Mouse (Mus musculus) bone marrow macrophage, adult 2 months (primary cell): ENCODE data around the gene Gpr137. TPM values are rescaled to one million over a fixed set of nuclear protein-coding genes. Genes with fewer than 3 reads are reported as not detected.
A peak's percentile ranks its signal among the peaks of the same experiment; 100 is the strongest.
"Not testable (repeated sequence)": the region's sequence is repeated elsewhere in the genome, so short reads cannot be mapped to it uniquely, and the experiment has no call there.

Experiments
- H3K27ac ChIP-seq: 2 replicates; pipeline ENCODE4 v1.5.1; 2012; ENCODE audit warnings: low read depth, low read length; ENCODE audit not compliant: insufficient read depth
- H3K4me1 ChIP-seq: 2 replicates; pipeline ENCODE4 v1.6.1; 2012; ENCODE audit warnings: low read length; ENCODE audit not compliant: control insufficient read depth, insufficient read depth
- H3K4me3 ChIP-seq: 2 replicates; pipeline ENCODE4 v1.5.1; 2012; ENCODE audit warnings: mild to moderate bottlenecking, low read length, moderate library complexity; ENCODE audit not compliant: insufficient read depth
- CTCF ChIP-seq: IDR thresholded peaks from 2 replicates; pipeline ENCODE4 v1.5.1; 2012; ENCODE audit warnings: low read depth, mild to moderate bottlenecking, low read length, moderate library complexity
- POLR2A ChIP-seq: IDR thresholded peaks from 2 replicates; pipeline ENCODE4 v1.6.1; 2012; ENCODE audit warnings: mild to moderate bottlenecking, low read depth, low read length, borderline replicate concordance
- polyA plus RNA-seq: library from polyadenylated mRNA; stranded (reverse); fragments of >200 nt; gene quantifications from 2 replicates; pipeline ENCODE4 v1.2.4, GENCODE M21; 2012; ENCODE audit not compliant: missing spikeins, insufficient read depth, insufficient read length

Gene Gpr137
- polyA plus RNA-seq, result 31.6 and 36.4 TPM in 2 replicates

- 0 out of 2 replicates have a peak, but pooled peaks have one; percentile 25 for TF ChIP-seq POLR2A
- TF ChIP-seq CTCF, result no peak
- Histone ChIP-seq H3K4me1 (peaks cover 15% of the 10 kb centered on the region), H3K27ac (peak within 1 kb of the TSS; percentile 97), H3K4me3 (peak within 1 kb of the TSS; percentile 92)
Observed at GRCm38 (mm10) chr19:6942249-6942691, at the start of gene Gpr137. Gene Gpr137, minus strand, starts transcription at chr19:6942480.

- H3K4me1 ChIP-seq, result peaks cover 16% of the 10 kb centered on the region
- not testable (repeated sequence) for H3K27ac ChIP-seq, H3K4me3 ChIP-seq
Observed at GRCm38 (mm10) chr19:6991166-6991565, 48.9 kb upstream of the Gpr137 start.

- no peak overlapping the region for H3K4me3 ChIP-seq
- H3K27ac ChIP-seq, result no peak overlapping the region
- TF ChIP-seq CTCF, result no peak
- no peak for TF ChIP-seq POLR2A
- peaks cover 20% of the 10 kb centered on the region for H3K4me1 ChIP-seq
Observed at GRCm38 (mm10) chr19:6990712-6991111, 48.4 kb upstream of the Gpr137 start.

DNA sequence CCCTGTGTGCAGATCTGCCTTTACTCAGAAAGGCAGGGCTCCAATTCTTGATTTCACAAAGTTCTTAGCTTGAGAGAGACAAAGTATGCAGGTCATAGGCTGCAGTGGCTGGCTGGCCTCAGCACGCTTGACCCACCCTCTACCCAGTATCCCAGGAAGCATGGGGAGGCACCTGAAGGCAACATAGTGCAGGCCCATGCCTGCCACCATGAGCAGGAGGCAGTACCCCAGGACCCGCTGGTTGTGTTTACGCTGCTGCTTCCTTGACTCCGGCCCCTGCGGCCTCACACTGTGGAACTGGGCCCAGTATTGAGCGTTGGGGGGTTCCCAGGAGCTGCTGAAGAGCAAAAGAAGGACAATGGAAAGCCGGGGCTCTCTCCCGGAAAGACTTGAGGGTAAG, 47.0 kb upstream of the Gpr137 start:
- Histone ChIP-seq H3K27ac (no peak overlapping the region), H3K4me3 (no peak overlapping the region), H3K4me1 (peaks cover 14% of the 10 kb centered on the region)
- no peak for TF ChIP-seq CTCF
- no peak for TF ChIP-seq POLR2A

GRCm38 (mm10) chr19:6987904-6988285, 45.6 kb upstream of the Gpr137 start:
- Histone ChIP-seq H3K4me1 (peaks cover 13% of the 10 kb centered on the region), H3K27ac (peak overlapping the region; percentile 43), H3K4me3 (peak overlapping the region; percentile 72)
- TF ChIP-seq POLR2A, result no peak
- no peak for TF ChIP-seq CTCF

DNA sequence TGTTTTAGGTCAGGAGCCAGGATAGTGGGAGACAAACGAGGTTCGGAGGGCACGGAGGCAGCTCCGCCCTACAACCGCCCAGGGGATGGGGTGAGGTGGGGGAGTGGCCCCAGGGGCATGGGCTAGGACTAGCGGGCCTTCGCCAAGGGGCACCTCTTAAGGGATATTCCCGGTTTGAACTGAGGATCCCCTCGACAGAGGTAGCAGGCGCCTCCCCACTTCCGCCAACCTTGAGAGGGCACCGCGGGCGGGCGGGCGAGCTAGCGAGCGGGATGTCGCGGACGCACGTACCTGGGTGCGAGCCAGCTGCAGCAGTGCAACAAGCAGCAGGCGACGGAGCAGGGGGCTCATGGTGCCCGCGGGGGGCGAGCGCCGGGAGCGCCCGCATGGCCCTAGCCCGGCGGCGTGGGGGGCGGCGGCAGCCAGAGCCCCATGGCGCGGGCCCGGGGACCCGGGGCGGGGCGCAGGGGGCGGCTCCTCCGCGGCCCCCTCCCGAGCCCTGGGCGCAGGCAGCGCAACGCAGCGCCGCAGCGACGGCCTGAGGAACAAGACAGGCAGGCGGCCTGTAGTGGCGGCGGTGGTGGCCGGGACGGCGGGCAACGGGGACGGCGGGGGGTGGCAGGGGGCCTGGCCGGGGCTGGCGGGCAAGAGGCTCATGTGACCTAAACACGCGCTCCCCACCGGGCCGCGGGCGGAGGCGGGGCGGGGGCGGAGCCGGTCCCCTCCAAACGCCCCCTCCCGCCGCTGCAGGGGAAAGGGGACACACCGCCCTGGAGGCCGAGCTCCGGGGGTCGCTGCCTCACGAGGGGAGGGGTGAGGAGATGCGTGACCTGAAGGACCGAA, 45.0 kb upstream of the Gpr137 start, which contains the start of gene Vegfb:
Vegfb (minus strand) TSS at position 591 of the 843 bp plus-strand sequence.
- H3K4me3 ChIP-seq, result peak within 1 kb of the TSS; percentile 72
- peaks cover 13% of the 10 kb centered on the region for H3K4me1 ChIP-seq
- TF ChIP-seq CTCF, result no peak
- TF ChIP-seq POLR2A, result no peak
- peak within 1 kb of the TSS; percentile 47 for H3K27ac ChIP-seq

- TF ChIP-seq POLR2A, result no peak
- no peak for TF ChIP-seq CTCF
- H3K4me1 ChIP-seq, result peaks cover 18% of the 10 kb centered on the region
- peak overlapping the region; percentile 72 for H3K4me3 ChIP-seq
- no peak overlapping the region for H3K27ac ChIP-seq
Observed at GRCm38 (mm10) chr19:6985951-6986708, 43.9 kb upstream of the Gpr137 start.

DNA sequence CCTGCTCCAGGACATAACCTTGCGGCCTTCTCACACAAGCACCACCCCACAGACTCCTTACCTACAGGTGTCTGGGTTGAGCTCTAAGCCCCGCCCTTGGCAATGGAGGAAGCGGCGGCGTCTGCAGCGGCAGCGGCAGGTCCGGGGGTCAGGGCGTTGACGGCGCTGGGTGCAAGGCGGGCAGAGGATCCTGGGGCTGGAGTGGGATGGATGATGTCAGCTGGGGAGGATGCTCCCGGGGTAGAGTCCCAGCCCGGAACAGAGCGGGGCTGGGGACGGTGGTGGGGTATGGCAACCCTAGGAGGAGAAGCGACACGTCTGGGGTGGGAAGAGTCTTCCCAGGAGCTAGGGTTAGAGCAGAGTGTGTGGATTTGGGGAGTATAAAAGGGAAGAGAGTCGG, 43.0 kb upstream of the Gpr137 start:
- peaks cover 18% of the 10 kb centered on the region for H3K4me1 ChIP-seq
- TF ChIP-seq CTCF, result no peak
- TF ChIP-seq POLR2A, result no peak
- no peak overlapping the region for H3K27ac ChIP-seq
- no peak overlapping the region for H3K4me3 ChIP-seq

- H3K4me1 ChIP-seq, result peaks cover 19% of the 10 kb centered on the region
- H3K4me3 ChIP-seq, result no peak overlapping the region
- TF ChIP-seq POLR2A (no peak), CTCF (no peak)
- no peak overlapping the region for H3K27ac ChIP-seq
Observed at GRCm38 (mm10) chr19:6983621-6984020, 41.3 kb upstream of the Gpr137 start.

DNA sequence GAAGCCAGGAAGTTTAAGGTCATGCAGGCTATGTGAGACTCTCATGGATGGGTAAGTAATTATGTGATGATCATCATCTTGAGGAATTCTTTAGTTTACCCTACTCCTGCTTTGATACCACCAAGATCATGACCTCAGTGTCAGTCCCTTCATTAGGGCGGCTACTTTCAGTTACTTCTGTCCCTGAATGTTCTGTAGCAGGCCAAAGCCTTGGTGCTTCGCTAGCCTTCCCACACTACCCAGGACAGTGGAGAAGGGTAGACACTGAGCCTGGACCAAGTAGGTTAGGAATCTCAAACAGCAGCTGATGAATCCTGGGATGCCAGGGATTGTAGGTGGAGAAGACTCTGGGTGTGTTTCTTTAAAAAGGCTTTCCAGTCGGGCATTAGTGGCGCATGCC, 39.2 kb upstream of the Gpr137 start:
- Histone ChIP-seq H3K4me3 (0 out of 2 replicates have a peak overlapping the region, but pooled peaks have one; percentile 15), H3K4me1 (peaks cover 26% of the 10 kb centered on the region), H3K27ac (no peak overlapping the region)
- no peak for TF ChIP-seq CTCF
- no peak for TF ChIP-seq POLR2A
